ENCODE assay signal across 14 mouse cellular contexts in genomic region chr2:52946074-52946473, GRCm38 (mm10).
A peak's percentile ranks its signal among the peaks of the same experiment; 100 is the strongest.
DNase-seq lines count a peak whose midpoint lies in the region; ATAC-seq and TF ChIP-seq lines count a peak whose summit lies in the region.
"Had no signal": no experiment of that assay in that cellular context is flagged by ENCODE, and none has a peak within 500 bp of the region (broad histone marks: within the 10 kb centered on the region; RNA-seq: fewer than 3 reads in every experiment).

No protein-coding gene starts in this region.

- H3K9me3 ChIP-seq in embryonic facial prominence, embryonic 15.5 days (replicated peaks): no peaks in the 10 kb centered on the region
- H3K9me3 ChIP-seq in hindbrain, embryonic 13.5 days: no peaks in the 10 kb centered on the region
- H3K9me3 ChIP-seq in midbrain, embryonic 16.5 days (replicated peaks; ENCODE audit: control insufficient read depth, low read length, poor library complexity, severe bottlenecking): no peaks in the 10 kb centered on the region
- H3K9me3 ChIP-seq: embryonic facial prominence, embryonic 12.5 days had no signal

- H3K27ac ChIP-seq in gastrocnemius, adult 2 months: peak overlapping the region; percentile 70
- H3K27ac ChIP-seq in embryonic facial prominence, embryonic 15.5 days (replicated peaks): no peak overlapping the region
- peak overlapping the region; percentile 80 for H3K27ac ChIP-seq in hindbrain, embryonic 13.5 days
- H3K27ac ChIP-seq in midbrain, embryonic 16.5 days (ENCODE audit: low read length): peak overlapping the region; percentile 55; the same call in 1 of the 2 replicates
- H3K27ac ChIP-seq: embryonic facial prominence, embryonic 12.5 days; kidney, postnatal 0 days; liver, embryonic 14.5 days had no signal

- 0 out of 2 replicates have a peak, but pooled peaks have one; percentile 20 for ATAC-seq in embryonic facial prominence, embryonic 15.5 days (ENCODE audit: insufficient number of reproducible peaks, low FRiP score, low TSS enrichment, low read depth)
- no peak for ATAC-seq in hindbrain, embryonic 13.5 days (ENCODE audit: low FRiP score)
- peak; percentile 47; the same call in 1 of the 2 replicates for ATAC-seq in midbrain, embryonic 16.5 days
- ATAC-seq: inflammation-experienced regulatory T-cells, adult 6 months had no signal

- no peak overlapping the region for H3K9ac ChIP-seq in embryonic facial prominence, embryonic 15.5 days
- H3K9ac ChIP-seq in hindbrain, embryonic 13.5 days: no peak overlapping the region
- H3K9ac ChIP-seq in midbrain, embryonic 16.5 days (ENCODE audit: low read depth, low read length): no peak overlapping the region
- H3K9ac ChIP-seq: embryonic facial prominence, embryonic 12.5 days; liver, embryonic 14.5 days had no signal

- no peak for TF ChIP-seq CTCF in gastrocnemius, adult 2 months (IDR thresholded peaks at IDR 0.05)

- no peaks in the 10 kb centered on the region for H3K27me3 ChIP-seq in embryonic facial prominence, embryonic 15.5 days
- no peaks in the 10 kb centered on the region for H3K27me3 ChIP-seq in hindbrain, embryonic 13.5 days
- no peaks in the 10 kb centered on the region for H3K27me3 ChIP-seq in midbrain, embryonic 16.5 days (ENCODE audit: control insufficient read depth, insufficient read depth, low read depth, low read length)
- H3K27me3 ChIP-seq: embryonic facial prominence, embryonic 12.5 days had no signal

- intact Hi-C loops in gastrocnemius, adult 2 months (cut with DNase I): no loop called here
- intact Hi-C loops in gastrocnemius, postnatal 14 days (cut with DNase I; ENCODE audit: low total_unique reads): no loop called here
- intact Hi-C loops in heart, postnatal 10 days (cut with DNase I): no loop called here

- H3K4me3 ChIP-seq in gastrocnemius, adult 2 months: no peak overlapping the region
- H3K4me3 ChIP-seq in embryonic facial prominence, embryonic 15.5 days (replicated peaks): no peak overlapping the region
- H3K4me3 ChIP-seq in hindbrain, embryonic 13.5 days: no peak overlapping the region
- no peak overlapping the region for H3K4me3 ChIP-seq in midbrain, embryonic 16.5 days (ENCODE audit: low read depth, low read length)
- H3K4me3 ChIP-seq: embryonic facial prominence, embryonic 12.5 days had no signal

- peaks cover 24% of the 10 kb centered on the region for H3K4me1 ChIP-seq in embryonic facial prominence, embryonic 15.5 days
- peaks cover 41% of the 10 kb centered on the region for H3K4me1 ChIP-seq in hindbrain, embryonic 13.5 days (replicated peaks)
- H3K4me1 ChIP-seq in midbrain, embryonic 16.5 days (ENCODE audit: control insufficient read depth, insufficient read depth, low read length): peaks cover 19% of the 10 kb centered on the region

- 57% methylated on average over 2 of the region's 2 CpGs for WGBS in embryonic facial prominence, embryonic 15.5 days
- 63% methylated on average over 2 of the region's 2 CpGs for WGBS in hindbrain, embryonic 13.5 days
- 33% methylated on average over 2 of the region's 2 CpGs for WGBS in midbrain, embryonic 16.5 days

- H3K4me2 ChIP-seq in embryonic facial prominence, embryonic 15.5 days (replicated peaks): no peak overlapping the region
- no peak overlapping the region for H3K4me2 ChIP-seq in hindbrain, embryonic 13.5 days
- no peak overlapping the region for H3K4me2 ChIP-seq in midbrain, embryonic 16.5 days (ENCODE audit: low read length)
- H3K4me2 ChIP-seq: embryonic facial prominence, embryonic 12.5 days had no signal

- H3K36me3 ChIP-seq in embryonic facial prominence, embryonic 15.5 days: no peaks in the 10 kb centered on the region
- peaks cover 3% of the 10 kb centered on the region; the same call in 1 of the 2 replicates for H3K36me3 ChIP-seq in hindbrain, embryonic 13.5 days
- H3K36me3 ChIP-seq in midbrain, embryonic 16.5 days (ENCODE audit: control insufficient read depth, insufficient read depth, low read length): no peaks in the 10 kb centered on the region
- H3K36me3 ChIP-seq: embryonic facial prominence, embryonic 12.5 days had no signal

- DNase-seq in gastrocnemius, adult 2 months: no peak
- no peak for DNase-seq in gastrocnemius, postnatal 14 days
- no peak for DNase-seq in thymus, postnatal 25 days
- DNase-seq in kidney, postnatal 14 days: no peak
- DNase-seq in heart, postnatal 10 days: no peak
- DNase-seq: cerebellum, postnatal 36 days; lung, postnatal 36 days had no signal
